Comparison of ENCODE assay signal across 11 mouse cellular contexts in genomic region chr8:13675121-13675520, GRCm38 (mm10). TPM values are rescaled to one million over a fixed set of nuclear protein-coding genes. Genes with fewer than 3 reads are reported as not detected.
DNase-seq lines count a peak whose midpoint lies in the region; ATAC-seq and TF ChIP-seq lines count a peak whose summit lies in the region.
"Had no signal": no experiment of that assay in that cellular context is flagged by ENCODE, and none has a peak within 500 bp of the region (broad histone marks: within the 10 kb centered on the region; RNA-seq: fewer than 3 reads in every experiment).

No protein-coding gene starts in this region.

- peak overlapping the region; percentile 90; the same call in 1 of the 2 replicates for H3K27ac ChIP-seq in hindbrain, embryonic 10.5 days
- H3K27ac ChIP-seq in hindbrain, embryonic 11.5 days (ENCODE audit: low read depth, low read length) = no peak overlapping the region
- H3K27ac ChIP-seq in embryonic fibroblast, embryonic 13.5 days (ENCODE audit: insufficient read depth, low read length) = peak overlapping the region; percentile 11; the same call in 1 of the 2 replicates
- peak overlapping the region; percentile 81 for H3K27ac ChIP-seq in liver, embryonic 16.5 days (ENCODE audit: low read length)

- no peaks in the 10 kb centered on the region for H3K9me3 ChIP-seq in hindbrain, embryonic 10.5 days
- H3K9me3 ChIP-seq in hindbrain, embryonic 11.5 days (ENCODE audit: control insufficient read depth, low read length) = no peaks in the 10 kb centered on the region
- no peaks in the 10 kb centered on the region for H3K9me3 ChIP-seq in liver, embryonic 16.5 days (replicated peaks; ENCODE audit: control insufficient read depth, low read length)

- no peak for TF ChIP-seq CTCF in embryonic fibroblast, embryonic 13.5 days (IDR thresholded peaks at IDR 0.05; ENCODE audit: borderline replicate concordance, insufficient read depth, low read length)

- DNase-seq in hindbrain, embryonic 10.5 days (ENCODE audit: low spot score) = no peak
- no peak for DNase-seq in hindbrain, embryonic 11.5 days (ENCODE audit: low spot score)
- peak; percentile 55 for DNase-seq in CD4-positive, CD25-positive, alpha-beta regulatory T cell, adult 2 months (ENCODE audit: low read depth, low spot score)
- no peak for DNase-seq in right cerebral cortex, postnatal 14 days
- DNase-seq in layer of hippocampus, postnatal 14 days (ENCODE audit: low spot score in 2 of 2) = no peak
- no peak for DNase-seq in adrenal gland, postnatal 36 days

- 78% methylated on average over 4 of the region's 4 CpGs for WGBS in hindbrain, embryonic 10.5 days
- 89% methylated on average over 4 of the region's 4 CpGs for WGBS in hindbrain, embryonic 11.5 days
- 17% methylated on average over 4 of the region's 4 CpGs for WGBS in liver, embryonic 16.5 days (ENCODE audit: insufficient replicate concordance)

- H3K9ac ChIP-seq in hindbrain, embryonic 11.5 days (ENCODE audit: low read depth, low read length) = no peak overlapping the region
- H3K9ac ChIP-seq in liver, embryonic 16.5 days (ENCODE audit: low read depth, low read length) = no peak overlapping the region

- no peaks in the 10 kb centered on the region for H3K36me3 ChIP-seq in hindbrain, embryonic 10.5 days
- no peaks in the 10 kb centered on the region for H3K36me3 ChIP-seq in hindbrain, embryonic 11.5 days (ENCODE audit: control insufficient read depth, insufficient read depth, low read length)
- no peaks in the 10 kb centered on the region for H3K36me3 ChIP-seq in liver, embryonic 16.5 days (ENCODE audit: control insufficient read depth, insufficient read depth)

- no peak overlapping the region for H3K4me2 ChIP-seq in hindbrain, embryonic 11.5 days (replicated peaks; ENCODE audit: low read depth, low read length)
- H3K4me2 ChIP-seq in liver, embryonic 16.5 days (ENCODE audit: low read depth, low read length) = peak overlapping the region; percentile 93

- H3K4me1 ChIP-seq in hindbrain, embryonic 10.5 days (replicated peaks) = peaks cover 56% of the 10 kb centered on the region
- no peaks in the 10 kb centered on the region for H3K4me1 ChIP-seq in hindbrain, embryonic 11.5 days (replicated peaks; ENCODE audit: control insufficient read depth, insufficient read depth, low read length)
- peaks cover 11% of the 10 kb centered on the region for H3K4me1 ChIP-seq in embryonic fibroblast, embryonic 13.5 days (ENCODE audit: control insufficient read depth, insufficient read depth, low read length)
- peaks cover 45% of the 10 kb centered on the region for H3K4me1 ChIP-seq in liver, embryonic 16.5 days (ENCODE audit: control insufficient read depth, low read depth, low read length)

- peak overlapping the region; percentile 74 for H3K4me3 ChIP-seq in hindbrain, embryonic 10.5 days
- H3K4me3 ChIP-seq in hindbrain, embryonic 11.5 days (ENCODE audit: low read depth, low read length) = no peak overlapping the region
- peak overlapping the region; percentile 83 for H3K4me3 ChIP-seq in embryonic fibroblast, embryonic 13.5 days (ENCODE audit: insufficient read depth, low read length)
- H3K4me3 ChIP-seq in liver, embryonic 16.5 days (ENCODE audit: low read depth, low read length) = peak overlapping the region; percentile 75

- H3K27me3 ChIP-seq in hindbrain, embryonic 10.5 days (ENCODE audit: insufficient read depth, poor library complexity, severe bottlenecking) = peaks cover 20% of the 10 kb centered on the region
- no peaks in the 10 kb centered on the region; the same call in 1 of the 2 replicates for H3K27me3 ChIP-seq in hindbrain, embryonic 11.5 days (ENCODE audit: control insufficient read depth, insufficient read depth, low read length)
- peaks cover 3% of the 10 kb centered on the region for H3K27me3 ChIP-seq in liver, embryonic 16.5 days (ENCODE audit: control insufficient read depth, insufficient read depth, low read depth, low read length)
- H3K27me3 ChIP-seq: Patski had no signal

- TF ChIP-seq POLR2A in embryonic fibroblast, embryonic 13.5 days (IDR thresholded peaks at IDR 0.05; ENCODE audit: low read depth, low read length) = no peak

- no peak for ATAC-seq in hindbrain, embryonic 11.5 days (ENCODE audit: low FRiP score)
- no peak for ATAC-seq in liver, embryonic 16.5 days (ENCODE audit: low read depth)
- ATAC-seq: Patski had no signal

RNA-seq across cellular contexts. Expression of gene Rasa3, which starts 2.3 kb away (rescaled TPM):
- 28.8 and 31.8 TPM in 2 replicates for polyA plus RNA-seq in hindbrain, embryonic 10.5 days (2016; fragmentation: Nextera tagmentation; extraction: Ambion mirVana)
- 19.4 and 24.3 TPM in 2 replicates for polyA plus RNA-seq in hindbrain, embryonic 11.5 days (2014; fragmentation: Nextera tagmentation; extraction: Ambion mirVana)
- polyA plus RNA-seq in embryonic fibroblast, embryonic 13.5 days (2011; ENCODE audit: insufficient read length, low read depth, missing spikeins) = 57.2 and 62.6 TPM in 2 replicates
- 16.6 and 19.2 TPM in 2 replicates for polyA plus RNA-seq in liver, embryonic 16.5 days (2015; fragmentation: Nextera tagmentation; extraction: Ambion mirVana)
- 10 to 100 TPM; 65.5 to 65.6 TPM for total RNA-seq in layer of hippocampus, postnatal 14 days (2021)
- 10 to 100 TPM; 34.5 to 64.0 TPM for total RNA-seq in adrenal gland, postnatal 36 days (2021)

RNA-seq across cellular contexts. Expression of gene Cfap97d2, which starts 30.6 kb away (rescaled TPM):
- polyA plus RNA-seq in hindbrain, embryonic 10.5 days (2016; fragmentation: Nextera tagmentation; extraction: Ambion mirVana) = 0.90 and 2.5 TPM in 2 replicates
- polyA plus RNA-seq in hindbrain, embryonic 11.5 days (2014; fragmentation: Nextera tagmentation; extraction: Ambion mirVana) = 0.85 and 1.0 TPM in 2 replicates
- not detected in 2 replicates for polyA plus RNA-seq in embryonic fibroblast, embryonic 13.5 days (2011; ENCODE audit: insufficient read length, low read depth, missing spikeins)
- not detected in 2 replicates for polyA plus RNA-seq in liver, embryonic 16.5 days (2015; fragmentation: Nextera tagmentation; extraction: Ambion mirVana)
- 1 to 10 TPM; 2.7 to 2.8 TPM for total RNA-seq in layer of hippocampus, postnatal 14 days (2021)
- under 1 TPM in 1 of 2 experiments, not detected in 1; 0.20 TPM for total RNA-seq in adrenal gland, postnatal 36 days (2021)
- total RNA-seq: neutrophil, adult 5-6 weeks had no signal
- polyA plus RNA-seq: erythroblast, embryonic 14.5 days; Patski had no signal
